Mouse (Mus musculus) layer of hippocampus, postnatal 10 days (tissue): ENCODE data around the gene Tmem26. TPM values are rescaled to one million over a fixed set of nuclear protein-coding genes. Genes with fewer than 3 reads are reported as not detected.

ENCODE experiments used
- DNase-seq, 2 experiments: peaks; one replicate each; pipeline ENCODE4 v3.0.0; 2021; ENCODE audit warnings: low spot score in 2 of 2
- total RNA-seq, 2 experiments: library from RNA; stranded (reverse); gene quantifications; 2 replicates each; pipeline ENCODE4 v1.2.3; 2021

Gene Tmem26
- total RNA-seq, 2 experiments from 2014 or later: 0.33 to 0.66 TPM

GRCm38 (mm10) chr10:68740251-68740650 lies 16.8 kb downstream of the Tmem26 start:
- no peak for DNase-seq

- DNase-seq: no peak
Observed at GRCm38 (mm10) chr10:68750921-68751320, 27.5 kb downstream of the Tmem26 start.

GRCm38 (mm10) chr10:68759238-68759637 lies 35.8 kb downstream of the Tmem26 start:
- peak in 1 of 2 experiments; percentile 17 for DNase-seq

GRCm38 (mm10) chr10:68759789-68760188 lies 36.3 kb downstream of the Tmem26 start:
- DNase-seq: no peak

GRCm38 (mm10) chr10:68781067-68781868 lies 57.8 kb downstream of the Tmem26 start:
- DNase-seq: no peak

GRCm38 (mm10) chr10:68782724-68783123 lies 59.3 kb downstream of the Tmem26 start:
- no peak for DNase-seq

- no peak for DNase-seq
Observed at GRCm38 (mm10) chr10:68783856-68784255, 60.4 kb downstream of the Tmem26 start.

GRCm38 (mm10) chr10:68784463-68784862 lies 61.0 kb downstream of the Tmem26 start:
- DNase-seq: no peak

GRCm38 (mm10) chr10:68795466-68795865 lies 72.0 kb downstream of the Tmem26 start:
- DNase-seq: no peak

GRCm38 (mm10) chr10:68799883-68800282 lies 76.4 kb downstream of the Tmem26 start:
- no peak for DNase-seq

- no peak for DNase-seq
Observed at GRCm38 (mm10) chr10:68800339-68800738, 76.9 kb downstream of the Tmem26 start.

GRCm38 (mm10) chr10:68806328-68806727 lies 82.9 kb downstream of the Tmem26 start:
- no peak for DNase-seq

GRCm38 (mm10) chr10:68810958-68811357 lies 87.5 kb downstream of the Tmem26 start:
- DNase-seq: no peak

- no peak for DNase-seq
Observed at GRCm38 (mm10) chr10:68812699-68813098, 89.3 kb downstream of the Tmem26 start.

GRCm38 (mm10) chr10:68817281-68817680 lies 93.8 kb downstream of the Tmem26 start:
- no peak for DNase-seq

- no peak for DNase-seq
Observed at GRCm38 (mm10) chr10:68818065-68818759, 94.8 kb downstream of the Tmem26 start.

- no peak for DNase-seq
Observed at GRCm38 (mm10) chr10:68824519-68824918, 101.1 kb downstream of the Tmem26 start.

Other genes with a start within 250 kb of the Tmem26 start
- gene Cabcoco1, start 181.8 kb upstream of the Tmem26 start, total RNA-seq: 1 to 10 TPM; 3.0 to 3.2 TPM